Mouse (Mus musculus) erythroblast, embryonic 14.5 days (primary cell): Measurements from ENCODE around the gene Gm44805.

Source experiments
- GATA1 ChIP-seq: IDR thresholded peaks from 2 replicates; pipeline ENCODE4 v1.6.1; 2012; ENCODE audit warnings: low read length, inconsistent platforms, mixed read lengths
- TAL1 ChIP-seq: IDR thresholded peaks from 3 replicates; pipeline ENCODE4 v1.6.1; 2012; ENCODE audit warnings: low read length, inconsistent platforms, mixed read lengths

DNA sequence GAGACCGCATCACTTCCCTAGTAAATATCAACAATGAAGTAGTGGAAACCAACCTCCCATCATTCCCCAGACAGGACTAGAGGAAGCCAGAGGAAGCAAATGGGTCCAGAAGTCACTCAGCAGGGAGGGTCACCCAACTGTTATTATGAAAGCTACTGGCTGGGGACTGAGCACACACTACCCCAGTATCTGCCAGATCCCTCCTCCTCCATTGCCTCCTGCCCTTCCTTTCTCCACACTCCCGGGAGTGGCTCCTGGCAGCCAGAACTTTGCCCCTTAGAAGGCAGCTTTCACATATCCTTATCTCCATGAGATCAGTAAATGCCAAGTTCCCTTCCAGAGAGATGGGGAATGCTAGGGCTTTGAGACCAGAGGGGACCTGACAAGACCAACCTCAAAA is 57.8 kb downstream of the Gm44805 start:
- TF ChIP-seq GATA1 (no peak), TAL1 (no peak)
